Mouse (Mus musculus): ENCODE results near the gene Gmppb. TPM values are rescaled to one million over a fixed set of nuclear protein-coding genes. Genes with fewer than 3 reads are reported as not detected.

Gmppb gene
- polyA plus RNA-seq, 1 experiment from 2014 or later, result 36.2 TPM

DNA sequence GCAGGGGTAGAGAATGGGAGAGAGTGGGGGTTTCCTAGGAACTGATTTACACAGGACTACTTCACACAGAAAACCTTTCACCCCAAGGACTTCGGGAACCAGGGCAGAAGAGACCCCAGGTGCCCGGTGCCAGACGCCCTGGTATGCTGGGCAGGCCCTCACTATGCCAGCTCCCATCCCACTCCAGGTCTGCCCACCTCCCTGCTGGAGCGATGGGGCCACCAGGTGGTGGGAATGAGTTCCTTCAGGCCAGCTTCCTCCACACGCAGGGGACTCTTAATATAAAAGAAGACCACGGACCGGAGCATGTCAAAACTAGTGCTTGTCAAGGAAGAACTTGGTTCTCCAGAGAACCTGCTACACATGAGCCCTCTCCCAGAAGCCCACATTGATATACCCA lies 18.2 kb downstream of the Gmppb start:
- no peak overlapping the region for H3K9ac ChIP-seq
- no peak overlapping the region for H3K27ac ChIP-seq
- no peaks in the 10 kb centered on the region for H3K27me3 ChIP-seq
- no peak for ATAC-seq (ENCODE audit: low FRiP score, low read depth)
- no peak overlapping the region for H3K4me3 ChIP-seq
- H3K9me3 ChIP-seq, result no peaks in the 10 kb centered on the region
- H3K36me3 ChIP-seq, result peaks cover 70% of the 10 kb centered on the region
- no peak overlapping the region for H3K4me2 ChIP-seq (replicated peaks)
- no peaks in the 10 kb centered on the region for H3K4me1 ChIP-seq
- WGBS, result 81% methylated on average over 7 of the region's 7 CpGs

DNA sequence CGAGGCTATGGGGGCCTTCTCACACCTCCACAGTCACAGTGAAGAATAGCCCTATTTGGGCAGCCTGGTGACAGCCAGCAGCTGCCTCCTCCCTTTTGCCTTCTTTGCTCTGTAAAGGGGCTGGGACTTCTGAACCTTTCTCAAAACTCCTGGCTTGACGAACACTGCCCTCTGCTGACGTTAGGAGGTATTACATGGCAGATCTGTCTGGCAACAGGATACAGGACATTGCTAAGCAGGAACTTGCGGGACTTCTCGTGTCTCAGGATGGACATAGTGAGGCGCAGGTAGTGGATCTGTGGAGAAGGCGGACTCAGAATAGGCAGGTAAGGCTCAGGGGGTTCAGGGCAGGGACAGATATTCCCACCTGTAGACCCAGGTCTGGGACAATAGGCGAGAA lies 18.9 kb downstream of the Gmppb start:
- no peak overlapping the region for H3K9ac ChIP-seq
- no peaks in the 10 kb centered on the region for H3K9me3 ChIP-seq
- H3K4me1 ChIP-seq, result no peaks in the 10 kb centered on the region
- WGBS, result 16% methylated on average over 8 of the region's 8 CpGs
- no peak overlapping the region for H3K4me2 ChIP-seq (replicated peaks)
- peaks cover 65% of the 10 kb centered on the region for H3K36me3 ChIP-seq
- H3K27me3 ChIP-seq, result no peaks in the 10 kb centered on the region
- no peak overlapping the region for H3K27ac ChIP-seq
- ATAC-seq (ENCODE audit: low FRiP score, low read depth), result peak; percentile 32; the same call in 1 of the 2 replicates
- H3K4me3 ChIP-seq, result no peak overlapping the region

DNA sequence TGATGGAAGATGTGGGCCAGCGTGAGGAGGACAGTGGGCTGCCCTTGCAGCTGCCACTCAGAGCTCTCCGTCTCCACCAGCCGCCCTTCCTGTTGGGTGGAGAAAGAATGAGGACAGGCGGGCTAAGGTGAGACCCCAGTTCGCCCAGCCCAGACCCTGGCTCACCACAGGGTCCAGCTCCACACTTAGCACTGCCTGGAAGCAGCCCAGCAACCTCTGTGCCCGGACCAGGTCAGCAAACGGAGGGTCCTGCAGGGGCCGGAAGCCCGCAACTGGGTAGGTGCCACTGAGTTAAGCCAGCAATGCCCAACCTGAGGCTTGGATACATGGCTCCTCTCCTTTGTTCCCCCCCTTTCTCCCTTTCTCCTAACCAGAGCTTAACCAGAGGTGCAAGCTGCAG lies 20.0 kb downstream of the Gmppb start:
- no peaks in the 10 kb centered on the region for H3K9me3 ChIP-seq
- no peak overlapping the region for H3K9ac ChIP-seq
- no peaks in the 10 kb centered on the region for H3K27me3 ChIP-seq
- no peak for ATAC-seq (ENCODE audit: low FRiP score, low read depth)
- no peak overlapping the region for H3K4me2 ChIP-seq (replicated peaks)
- H3K27ac ChIP-seq, result no peak overlapping the region
- H3K36me3 ChIP-seq, result peaks cover 54% of the 10 kb centered on the region
- 90% methylated on average over 9 of the region's 9 CpGs for WGBS
- H3K4me3 ChIP-seq, result no peak overlapping the region
- H3K4me1 ChIP-seq, result no peaks in the 10 kb centered on the region

DNA sequence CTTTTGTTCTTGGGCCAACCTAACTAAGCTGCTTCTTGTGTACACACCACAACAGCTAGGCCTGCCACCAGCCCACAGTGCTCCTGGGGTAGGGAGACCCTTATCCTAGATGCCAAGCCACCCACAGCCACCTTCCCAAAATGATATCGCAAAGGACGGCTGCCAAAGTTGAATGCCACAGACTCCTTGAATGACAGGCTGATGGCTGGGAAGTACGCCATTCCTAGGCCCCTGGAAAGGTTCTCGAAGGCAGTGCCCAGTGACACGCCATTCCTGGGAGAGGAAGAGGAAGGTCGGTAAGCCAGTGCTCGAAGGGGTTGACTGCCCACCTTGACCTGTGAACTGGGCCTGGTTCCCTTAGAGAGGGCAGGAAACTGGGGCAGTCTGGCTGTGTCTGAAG lies 20.5 kb downstream of the Gmppb start:
- H3K4me2 ChIP-seq (replicated peaks), result no peak overlapping the region
- peaks cover 49% of the 10 kb centered on the region for H3K36me3 ChIP-seq
- no peaks in the 10 kb centered on the region for H3K9me3 ChIP-seq
- 86% methylated on average over 7 of the region's 7 CpGs for WGBS
- no peak overlapping the region for H3K9ac ChIP-seq
- H3K4me1 ChIP-seq, result no peaks in the 10 kb centered on the region
- no peak overlapping the region for H3K4me3 ChIP-seq
- H3K27ac ChIP-seq, result no peak overlapping the region
- no peak for ATAC-seq (ENCODE audit: low FRiP score, low read depth)
- H3K27me3 ChIP-seq, result no peaks in the 10 kb centered on the region

DNA sequence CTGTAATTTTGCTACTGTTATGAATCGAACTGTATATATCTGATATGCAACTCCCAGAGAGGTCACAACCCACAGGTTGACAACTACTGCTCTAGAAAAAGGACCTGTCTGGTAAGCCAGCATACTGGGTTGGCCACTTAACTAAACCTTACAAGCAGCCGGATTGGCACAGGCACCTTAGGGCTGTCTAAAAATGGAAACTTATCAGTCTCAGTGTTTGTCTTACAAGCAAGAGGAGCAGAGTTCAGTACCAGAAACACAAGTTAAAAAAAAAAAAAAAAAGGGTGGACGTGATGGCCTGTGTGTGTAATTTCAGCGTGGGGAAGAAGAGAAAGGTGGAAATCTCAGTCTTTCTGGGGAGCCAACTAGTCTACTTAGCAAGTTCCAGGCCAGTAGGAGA lies 22.8 kb downstream of the Gmppb start:
- Histone ChIP-seq H3K27me3 (no peaks in the 10 kb centered on the region), H3K9me3 (no peaks in the 10 kb centered on the region), H3K4me1 (no peaks in the 10 kb centered on the region), H3K4me3 (no peak overlapping the region), H3K36me3 (peaks cover 43% of the 10 kb centered on the region), H3K27ac (no peak overlapping the region), H3K9ac (no peak overlapping the region), H3K4me2 (replicated peaks) (no peak overlapping the region)
- no peak for ATAC-seq (ENCODE audit: low FRiP score, low read depth)
- 85% methylated on average over 4 of the region's 4 CpGs for WGBS

DNA sequence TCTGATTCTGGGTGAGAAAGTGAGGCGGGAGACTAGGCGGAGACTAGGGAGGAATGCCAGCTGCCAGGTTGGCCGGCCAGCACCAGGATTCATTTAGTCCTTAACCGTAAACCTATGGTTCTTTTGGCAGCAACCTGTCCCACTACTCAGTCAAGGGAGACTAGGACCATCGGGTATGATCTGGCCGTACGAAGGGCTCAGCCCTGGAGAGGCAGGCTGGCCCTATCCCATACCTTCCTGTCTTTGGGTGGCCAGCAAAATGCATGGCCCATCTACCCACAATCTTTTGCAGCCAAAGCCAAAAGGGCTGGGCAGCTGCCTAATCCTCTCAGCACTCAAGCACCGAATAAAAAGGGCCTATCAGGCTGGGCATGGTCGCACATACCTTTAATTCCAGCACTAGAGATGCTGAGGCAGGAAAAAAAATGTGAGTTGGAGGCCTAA lies 23.5 kb downstream of the Gmppb start:
- H3K9ac ChIP-seq, result 0 out of 2 replicates have a peak overlapping the region, but pooled peaks have one; percentile 1
- no peaks in the 10 kb centered on the region for H3K9me3 ChIP-seq
- 56% methylated on average over 9 of the region's 9 CpGs for WGBS
- no peak overlapping the region for H3K4me2 ChIP-seq (replicated peaks)
- no peak overlapping the region for H3K4me3 ChIP-seq
- no peaks in the 10 kb centered on the region for H3K27me3 ChIP-seq
- H3K27ac ChIP-seq, result no peak overlapping the region
- H3K4me1 ChIP-seq, result no peaks in the 10 kb centered on the region
- no peak for ATAC-seq (ENCODE audit: low FRiP score, low read depth)
- H3K36me3 ChIP-seq, result peaks cover 42% of the 10 kb centered on the region

DNA sequence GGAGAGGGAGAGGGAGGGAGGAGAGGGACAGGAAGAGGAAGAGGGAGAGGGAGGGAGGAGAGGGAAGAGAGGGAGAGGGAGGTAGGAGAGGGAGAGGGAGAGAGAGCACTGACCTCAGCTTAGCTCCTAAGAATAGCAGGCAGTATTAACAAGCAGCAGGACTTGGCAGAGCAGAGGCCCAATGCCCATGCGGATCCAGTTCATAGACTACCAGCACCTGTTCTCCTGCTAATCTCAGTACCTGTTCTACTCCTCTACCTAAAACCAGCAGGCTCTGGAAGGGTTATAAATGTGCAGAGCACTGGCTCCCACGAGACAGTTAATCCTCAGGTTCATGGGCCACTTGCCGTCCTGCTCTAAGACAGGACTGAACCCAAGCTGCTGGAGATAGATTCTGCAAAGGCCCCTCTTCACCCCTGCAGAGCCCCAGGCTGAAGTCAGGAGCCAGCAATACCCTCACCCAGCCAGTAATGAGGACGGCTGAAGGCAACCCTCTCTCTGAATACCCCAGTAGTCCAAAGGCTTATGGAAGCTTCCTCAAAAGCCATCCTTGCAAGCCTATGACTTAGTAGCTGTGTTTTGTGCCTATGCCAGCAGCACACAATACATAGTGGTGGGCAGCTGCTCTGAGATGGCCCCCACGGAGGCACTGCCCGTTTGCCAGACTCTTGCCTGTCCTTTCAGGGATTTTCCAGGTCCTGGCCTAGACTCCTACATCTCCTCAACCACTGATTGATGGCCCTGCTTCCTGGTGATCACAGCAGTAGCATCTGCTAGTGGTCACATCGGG lies 24.3 kb downstream of the Gmppb start:
- Histone ChIP-seq H3K27me3 (no peaks in the 10 kb centered on the region), H3K4me1 (peaks cover 8% of the 10 kb centered on the region), H3K4me3 (no peak overlapping the region), H3K9me3 (no peaks in the 10 kb centered on the region), H3K27ac (no peak overlapping the region), H3K4me2 (replicated peaks) (no peak overlapping the region), H3K36me3 (peaks cover 40% of the 10 kb centered on the region), H3K9ac (0 out of 2 replicates have a peak overlapping the region, but pooled peaks have one; percentile 36)
- ATAC-seq (ENCODE audit: low FRiP score, low read depth), result no peak
- WGBS, result 59% methylated on average over 7 of the region's 7 CpGs

DNA sequence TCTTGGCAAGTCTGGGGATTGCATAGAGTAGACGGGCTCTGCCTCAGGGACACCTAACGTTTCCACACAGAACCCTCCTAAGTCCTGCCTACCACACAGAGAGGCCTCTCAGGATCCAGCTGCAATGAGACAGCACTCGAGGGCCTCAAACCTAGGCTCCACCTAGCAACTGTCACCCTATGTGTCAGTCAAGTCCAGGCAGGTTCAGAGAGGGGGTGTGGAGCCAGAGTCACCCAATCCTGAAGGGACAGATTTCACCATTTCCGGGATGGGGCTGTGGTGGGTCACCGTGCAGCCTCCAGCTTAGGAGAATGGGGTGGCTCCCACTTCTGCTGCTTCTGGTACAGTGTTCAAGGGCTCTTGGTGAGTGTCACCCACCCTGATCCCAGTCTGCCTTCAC lies 31.1 kb downstream of the Gmppb start, which contains the start of gene Mst1:
Gene Mst1, plus strand, starts transcription at position 269 of the 400 bp plus-strand sequence.
- peak within 1 kb of the TSS; percentile 88 for H3K4me3 ChIP-seq
- H3K4me2 ChIP-seq (replicated peaks), result peak within 1 kb of the TSS; percentile 94
- WGBS, result 65% methylated on average over 5 of the region's 5 CpGs
- H3K9ac ChIP-seq, result peak within 1 kb of the TSS; percentile 97
- H3K9me3 ChIP-seq, result no peaks in the 10 kb centered on the region
- H3K27ac ChIP-seq, result no peak within 1 kb of the TSS
- peaks cover 51% of the 10 kb centered on the region for H3K27me3 ChIP-seq
- H3K36me3 ChIP-seq, result peaks cover 20% of the 10 kb centered on the region
- ATAC-seq (ENCODE audit: low FRiP score, low read depth), result no peak
- H3K4me1 ChIP-seq, result peaks cover 23% of the 10 kb centered on the region

DNA sequence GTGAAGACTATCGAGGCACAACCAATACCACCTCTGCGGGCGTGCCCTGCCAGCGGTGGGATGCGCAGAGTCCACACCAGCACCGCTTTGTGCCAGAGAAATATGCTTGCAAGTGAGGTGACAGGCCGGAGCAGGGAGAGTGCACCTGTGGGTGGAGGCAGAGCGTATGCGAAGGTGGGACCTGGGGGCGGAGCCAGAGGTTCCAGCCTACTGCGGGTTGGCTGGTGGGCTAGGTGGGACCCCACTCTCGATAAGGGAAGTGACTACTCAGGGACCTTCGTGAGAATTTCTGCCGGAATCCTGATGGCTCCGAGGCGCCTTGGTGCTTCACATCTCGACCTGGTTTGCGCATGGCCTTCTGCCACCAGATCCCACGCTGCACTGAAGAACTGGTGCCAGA lies 33.5 kb downstream of the Gmppb start:
- no peak overlapping the region for H3K27ac ChIP-seq
- peak overlapping the region; percentile 27 for H3K4me3 ChIP-seq
- no peaks in the 10 kb centered on the region for H3K9me3 ChIP-seq
- H3K4me1 ChIP-seq, result peaks cover 23% of the 10 kb centered on the region
- peaks cover 39% of the 10 kb centered on the region for H3K36me3 ChIP-seq
- H3K4me2 ChIP-seq (replicated peaks), result peak overlapping the region; percentile 51
- WGBS, result 8% methylated on average over 19 of the region's 19 CpGs
- peak overlapping the region; percentile 51 for H3K9ac ChIP-seq
- H3K27me3 ChIP-seq, result peaks cover 51% of the 10 kb centered on the region
- ATAC-seq (ENCODE audit: low FRiP score, low read depth), result no peak

DNA sequence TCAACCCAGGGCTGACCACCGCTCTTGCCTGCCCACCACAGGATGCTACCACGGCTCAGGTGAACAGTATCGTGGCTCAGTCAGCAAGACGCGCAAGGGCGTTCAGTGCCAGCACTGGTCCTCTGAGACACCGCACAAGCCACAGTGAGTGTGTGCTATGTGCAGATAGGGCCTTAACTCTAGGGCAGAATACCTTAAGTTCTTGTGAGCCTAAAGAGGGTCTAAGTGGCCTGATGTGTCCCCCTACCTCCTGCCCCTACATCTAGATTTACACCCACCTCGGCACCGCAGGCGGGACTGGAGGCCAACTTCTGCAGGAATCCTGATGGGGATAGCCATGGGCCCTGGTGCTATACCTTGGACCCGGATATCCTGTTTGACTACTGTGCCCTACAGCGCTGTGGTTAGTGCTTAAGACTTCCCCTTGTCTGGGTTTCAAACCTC lies 34.0 kb downstream of the Gmppb start, which contains the start of gene Rnf123:
Gene Rnf123, minus strand, starts transcription at position 359 of the 444 bp plus-strand sequence.
- no peak for ATAC-seq (ENCODE audit: low FRiP score, low read depth)
- WGBS, result 33% methylated on average over 12 of the region's 12 CpGs
- peak within 1 kb of the TSS; percentile 51 for H3K4me2 ChIP-seq (replicated peaks)
- peak within 1 kb of the TSS; percentile 27 for H3K4me3 ChIP-seq
- peaks cover 44% of the 10 kb centered on the region for H3K36me3 ChIP-seq
- peaks cover 51% of the 10 kb centered on the region for H3K27me3 ChIP-seq
- H3K9me3 ChIP-seq, result no peaks in the 10 kb centered on the region
- peaks cover 19% of the 10 kb centered on the region for H3K4me1 ChIP-seq
- H3K9ac ChIP-seq, result peak within 1 kb of the TSS; percentile 51
- no peak within 1 kb of the TSS for H3K27ac ChIP-seq

DNA sequence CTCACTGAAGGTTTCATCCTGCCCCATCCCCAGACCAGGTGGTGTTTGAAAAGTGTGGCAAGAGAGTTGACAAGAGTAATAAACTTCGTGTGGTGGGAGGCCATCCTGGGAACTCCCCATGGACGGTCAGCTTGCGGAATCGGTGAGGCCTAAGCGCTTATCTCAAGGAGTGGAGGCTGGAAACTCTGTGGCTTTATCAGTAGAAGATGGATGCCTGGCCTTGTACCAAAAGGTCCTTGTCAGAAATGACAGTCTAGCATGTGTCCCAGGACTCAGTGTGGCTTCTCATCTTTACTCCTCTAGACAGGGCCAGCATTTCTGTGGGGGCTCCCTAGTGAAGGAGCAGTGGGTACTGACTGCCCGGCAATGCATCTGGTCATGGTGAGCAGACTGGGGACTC lies 34.5 kb downstream of the Gmppb start:
- Histone ChIP-seq H3K4me1 (peaks cover 13% of the 10 kb centered on the region), H3K4me3 (no peak overlapping the region), H3K4me2 (replicated peaks) (no peak overlapping the region), H3K9ac (no peak overlapping the region), H3K27ac (no peak overlapping the region), H3K36me3 (peaks cover 49% of the 10 kb centered on the region), H3K27me3 (peaks cover 51% of the 10 kb centered on the region), H3K9me3 (no peaks in the 10 kb centered on the region)
- ATAC-seq (ENCODE audit: low FRiP score, low read depth), result no peak
- 84% methylated on average over 6 of the region's 6 CpGs for WGBS

DNA sequence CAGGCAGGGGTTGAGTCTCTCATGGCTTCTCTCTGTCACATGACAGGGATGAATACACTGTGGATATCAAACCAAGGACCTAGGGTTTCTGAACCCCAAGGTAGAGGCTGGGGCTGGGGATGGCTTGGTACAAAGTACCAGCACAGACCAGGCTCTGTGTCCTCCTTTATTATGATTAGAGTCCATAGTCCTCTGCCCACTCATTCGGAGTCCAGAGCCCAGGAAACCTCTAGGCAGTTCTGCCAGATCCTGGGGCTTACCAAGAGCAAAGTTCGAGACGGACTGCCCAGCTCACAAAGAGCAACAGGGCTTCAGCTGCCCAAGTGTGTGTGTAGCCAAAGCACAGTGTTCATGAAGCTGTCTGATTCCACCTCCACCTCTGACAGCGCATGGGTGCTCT lies 36.2 kb downstream of the Gmppb start:
- Histone ChIP-seq H3K9ac (no peak overlapping the region), H3K36me3 (peaks cover 66% of the 10 kb centered on the region), H3K4me1 (peaks cover 8% of the 10 kb centered on the region; the same call in 1 of the 2 replicates), H3K4me2 (replicated peaks) (no peak overlapping the region), H3K27ac (no peak overlapping the region), H3K27me3 (peaks cover 45% of the 10 kb centered on the region), H3K9me3 (no peaks in the 10 kb centered on the region), H3K4me3 (no peak overlapping the region)
- WGBS, result 96% methylated on average over 4 of the region's 4 CpGs
- no peak for ATAC-seq (ENCODE audit: low FRiP score, low read depth)

Data from limb, embryonic 13.5 days (tissue).